Comparison of ENCODE assay signal across 16 mouse cellular contexts in the genomic region with DNA sequence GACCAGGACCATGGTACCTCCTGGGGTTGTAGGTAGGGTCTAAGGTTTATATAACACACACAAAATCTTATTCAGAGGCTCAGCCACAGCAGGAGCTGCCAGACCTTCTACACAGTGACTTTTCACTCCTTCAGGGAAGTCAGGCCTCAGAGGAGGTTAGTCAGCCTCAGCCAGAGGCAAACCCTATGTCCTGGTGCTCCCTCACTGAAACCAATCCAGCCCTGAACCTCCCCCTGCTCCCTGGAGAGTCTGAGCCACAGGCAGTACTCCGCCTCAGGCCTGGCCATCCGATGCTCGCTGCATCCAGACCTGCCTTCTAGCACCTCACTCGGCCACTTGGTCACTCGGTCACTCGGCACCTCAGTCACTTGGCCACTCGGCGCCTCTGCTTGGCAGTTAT. TPM values are rescaled to one million over a fixed set of nuclear protein-coding genes. Genes with fewer than 3 reads are reported as not detected.
DNase-seq lines count a peak whose midpoint lies in the region; ATAC-seq lines count a peak whose summit lies in the region.
"Had no signal": no experiment of that assay in that cellular context is flagged by ENCODE, and none has a peak within 500 bp of the region (broad histone marks: within the 10 kb centered on the region; RNA-seq: fewer than 3 reads in every experiment).

No protein-coding gene starts in this region.

- peaks cover 16% of the 10 kb centered on the region for H3K4me1 ChIP-seq in hindbrain, embryonic 11.5 days (replicated peaks; ENCODE audit: control insufficient read depth, insufficient read depth, low read length)
- peaks cover 64% of the 10 kb centered on the region for H3K4me1 ChIP-seq in hindbrain, embryonic 10.5 days (replicated peaks)
- H3K4me1 ChIP-seq in midbrain, embryonic 13.5 days (replicated peaks), result peaks cover 97% of the 10 kb centered on the region
- peaks cover 44% of the 10 kb centered on the region for H3K4me1 ChIP-seq in midbrain, embryonic 16.5 days (ENCODE audit: control insufficient read depth, insufficient read depth, low read length)

- no peak overlapping the region for H3K4me3 ChIP-seq in hindbrain, embryonic 11.5 days (ENCODE audit: low read depth, low read length)
- H3K4me3 ChIP-seq in hindbrain, embryonic 10.5 days, result no peak overlapping the region
- no peak overlapping the region for H3K4me3 ChIP-seq in midbrain, embryonic 13.5 days (replicated peaks)
- H3K4me3 ChIP-seq in midbrain, embryonic 16.5 days (ENCODE audit: low read depth, low read length), result no peak overlapping the region
- H3K4me3 ChIP-seq: embryonic facial prominence, embryonic 13.5 days; forebrain, embryonic 12.5 days; heart, embryonic 12.5 days; intestine, embryonic 15.5 days had no signal

- no peaks in the 10 kb centered on the region for H3K9me3 ChIP-seq in hindbrain, embryonic 11.5 days (ENCODE audit: control insufficient read depth, low read length)
- no peaks in the 10 kb centered on the region for H3K9me3 ChIP-seq in hindbrain, embryonic 10.5 days
- no peaks in the 10 kb centered on the region for H3K9me3 ChIP-seq in midbrain, embryonic 13.5 days
- no peaks in the 10 kb centered on the region for H3K9me3 ChIP-seq in midbrain, embryonic 16.5 days (replicated peaks; ENCODE audit: control insufficient read depth, low read length, poor library complexity, severe bottlenecking)
- H3K9me3 ChIP-seq: embryonic facial prominence, embryonic 13.5 days; forebrain, embryonic 12.5 days; heart, embryonic 12.5 days; intestine, embryonic 15.5 days had no signal

- no peak for ATAC-seq in hindbrain, embryonic 11.5 days (ENCODE audit: low FRiP score)
- ATAC-seq in midbrain, embryonic 13.5 days, result no peak
- no peak for ATAC-seq in midbrain, embryonic 16.5 days
- ATAC-seq: forebrain, embryonic 16.5 days; intestine, embryonic 15.5 days had no signal

- H3K9ac ChIP-seq in hindbrain, embryonic 11.5 days (ENCODE audit: low read depth, low read length), result peak overlapping the region; percentile 19; the same call in 1 of the 2 replicates
- 0 out of 2 replicates have a peak overlapping the region, but pooled peaks have one; percentile 8 for H3K9ac ChIP-seq in midbrain, embryonic 13.5 days (replicated peaks)
- H3K9ac ChIP-seq in midbrain, embryonic 16.5 days (ENCODE audit: low read depth, low read length), result no peak overlapping the region
- H3K9ac ChIP-seq: embryonic facial prominence, embryonic 13.5 days; forebrain, embryonic 12.5 days; heart, embryonic 12.5 days; hindbrain, embryonic 14.5 days; intestine, embryonic 15.5 days had no signal

- peaks cover 41% of the 10 kb centered on the region for H3K27me3 ChIP-seq in hindbrain, embryonic 11.5 days (ENCODE audit: control insufficient read depth, insufficient read depth, low read length)
- H3K27me3 ChIP-seq in hindbrain, embryonic 10.5 days (ENCODE audit: insufficient read depth, poor library complexity, severe bottlenecking), result peaks cover 98% of the 10 kb centered on the region
- peaks cover 57% of the 10 kb centered on the region for H3K27me3 ChIP-seq in midbrain, embryonic 13.5 days
- no peaks in the 10 kb centered on the region for H3K27me3 ChIP-seq in midbrain, embryonic 16.5 days (ENCODE audit: control insufficient read depth, insufficient read depth, low read depth, low read length)

- no peak overlapping the region for H3K27ac ChIP-seq in hindbrain, embryonic 11.5 days (ENCODE audit: low read depth, low read length)
- no peak overlapping the region for H3K27ac ChIP-seq in hindbrain, embryonic 10.5 days
- H3K27ac ChIP-seq in midbrain, embryonic 13.5 days, result no peak overlapping the region
- no peak overlapping the region for H3K27ac ChIP-seq in midbrain, embryonic 16.5 days (ENCODE audit: low read length)
- H3K27ac ChIP-seq: embryonic facial prominence, embryonic 13.5 days; forebrain, embryonic 12.5 days; hindbrain, embryonic 14.5 days; intestine, embryonic 15.5 days had no signal

- 42% methylated on average over 8 of the region's 8 CpGs for WGBS in hindbrain, embryonic 11.5 days
- WGBS in hindbrain, embryonic 10.5 days, result 51% methylated on average over 8 of the region's 8 CpGs
- WGBS in midbrain, embryonic 13.5 days, result 59% methylated on average over 8 of the region's 8 CpGs
- 62% methylated on average over 8 of the region's 8 CpGs for WGBS in midbrain, embryonic 16.5 days

- DNase-seq in adrenal gland, postnatal 14 days, result peak; percentile 60
- DNase-seq in adrenal gland, adult 2 months, result no peak
- DNase-seq in hindbrain, embryonic 11.5 days (ENCODE audit: low spot score), result no peak
- DNase-seq in hindbrain, embryonic 10.5 days (ENCODE audit: low spot score), result no peak
- DNase-seq in liver, result no peak
- DNase-seq: cerebellum, adult 18-20 months; cerebellum, adult 9-11 months; cerebellum, postnatal 36 days had no signal

- no peak overlapping the region for H3K4me2 ChIP-seq in hindbrain, embryonic 11.5 days (replicated peaks; ENCODE audit: low read depth, low read length)
- no peak overlapping the region for H3K4me2 ChIP-seq in midbrain, embryonic 13.5 days (replicated peaks)
- no peak overlapping the region for H3K4me2 ChIP-seq in midbrain, embryonic 16.5 days (ENCODE audit: low read length)
- H3K4me2 ChIP-seq: embryonic facial prominence, embryonic 13.5 days; forebrain, embryonic 12.5 days; heart, embryonic 12.5 days; hindbrain, embryonic 14.5 days; intestine, embryonic 15.5 days had no signal

- H3K36me3 ChIP-seq in hindbrain, embryonic 11.5 days (ENCODE audit: control insufficient read depth, insufficient read depth, low read length), result no peaks in the 10 kb centered on the region
- H3K36me3 ChIP-seq in hindbrain, embryonic 10.5 days, result no peaks in the 10 kb centered on the region
- H3K36me3 ChIP-seq in midbrain, embryonic 13.5 days, result no peaks in the 10 kb centered on the region
- H3K36me3 ChIP-seq in midbrain, embryonic 16.5 days (ENCODE audit: control insufficient read depth, insufficient read depth, low read length), result no peaks in the 10 kb centered on the region
- H3K36me3 ChIP-seq: forebrain, embryonic 12.5 days; heart, embryonic 12.5 days; intestine, embryonic 15.5 days had no signal

RNA-seq across cellular contexts. Expression of gene Tcf20, which starts 37.4 kb away (rescaled TPM):
- 75.9 and 85.4 TPM in 2 replicates for total RNA-seq in adrenal gland, postnatal 14 days (2021)
- total RNA-seq in adrenal gland, adult 2 months (2021), result 100 to 1,000 TPM in 1 of 2 experiments, 10 to 100 TPM in 1; 80.6 to 103 TPM
- polyA plus RNA-seq in adrenal gland, adult 2 months (2012; rRNA removed), result 13.9 and 27.7 TPM in 2 replicates
- 12.6 and 14.8 TPM in 2 replicates for polyA plus RNA-seq in hindbrain, embryonic 11.5 days (2014; fragmentation: Nextera tagmentation; extraction: Ambion mirVana)
- 6.7 and 6.9 TPM in 2 replicates for polyA plus RNA-seq in hindbrain, embryonic 10.5 days (2016; fragmentation: Nextera tagmentation; extraction: Ambion mirVana)
- polyA plus RNA-seq in midbrain, embryonic 13.5 days (2015; fragmentation: Nextera tagmentation; extraction: Ambion mirVana), result 15.6 and 16.0 TPM in 2 replicates
- 13.0 and 13.6 TPM in 2 replicates for polyA plus RNA-seq in midbrain, embryonic 16.5 days (2015; fragmentation: Nextera tagmentation; extraction: Ambion mirVana)
